Mouse (Mus musculus) CH12.LX (cell line): ENCODE measurements around the gene Larp4. TPM values are rescaled to one million over a fixed set of nuclear protein-coding genes. Genes with fewer than 3 reads are reported as not detected.
A peak's percentile ranks its signal among the peaks of the same experiment; 100 is the strongest.

Experiments
- DNase-seq: peaks from one replicate; pipeline ENCODE4 v3.0.0-alpha.2; 2013; ENCODE audit errors: extremely low read depth
- H3K27ac ChIP-seq: 2 replicates; pipeline ENCODE4 v1.5.1; 2012; ENCODE audit warnings: low read depth, mild to moderate bottlenecking, control low read depth, moderate library complexity; ENCODE audit not compliant: insufficient read depth
- H3K27me3 ChIP-seq: replicated peaks from 2 replicates; pipeline ENCODE3; 2012; ENCODE audit warnings: inconsistent platforms
- H3K36me3 ChIP-seq, 2 experiments: replicated peaks in 1 of 2; 2 replicates each; pipeline versions ENCODE3 to v1.6.1; 2012; ENCODE audit warnings: inconsistent platforms in 1 of 2, low read length in 1 of 2, mild to moderate bottlenecking in 1 of 2, mixed read lengths in 1 of 2, moderate library complexity in 1 of 2; ENCODE audit not compliant: control insufficient read depth in 1 of 2, insufficient read depth in 1 of 2
- H3K4me1 ChIP-seq, 2 experiments: 2 replicates each; pipeline ENCODE4 v1.6.1; 2012; ENCODE audit warnings: inconsistent platforms in 1 of 2, moderate library complexity in 1 of 2; ENCODE audit not compliant: insufficient read depth in 2 of 2, control insufficient read depth in 1 of 2
- H3K4me2 ChIP-seq: 2 replicates; pipeline ENCODE4 v1.6.1; 2012; ENCODE audit warnings: low read depth, mild to moderate bottlenecking, control low read depth; ENCODE audit not compliant: poor library complexity, insufficient read depth, severe bottlenecking
- H3K4me3 ChIP-seq, 3 experiments: fragments of 150-350 bp in 1 of 3; sonication (generic) in 1 of 3; replicated peaks in 1 of 3; 2 replicates each; pipeline versions ENCODE3 to v1.5.1; 2011 to 2012; ENCODE audit warnings: low read depth in 2 of 3, low read length in 2 of 3, mild to moderate bottlenecking in 2 of 3, moderate library complexity in 2 of 3, control low read depth in 1 of 3, improper control_type of control experiment in 1 of 3, inconsistent platforms in 1 of 3, mixed read lengths in 1 of 3; ENCODE audit not compliant: poor library complexity in 1 of 3
- H3K79me2 ChIP-seq: replicated peaks from 2 replicates; pipeline ENCODE4 v1.6.1; 2012; ENCODE audit warnings: mild to moderate bottlenecking, moderate library complexity; ENCODE audit not compliant: control insufficient read depth, poor library complexity, insufficient read depth, severe bottlenecking; ENCODE audit errors: extremely low read depth
- H3K9ac ChIP-seq: 2 replicates; pipeline ENCODE4 v1.6.1; 2012; ENCODE audit warnings: low read depth, mild to moderate bottlenecking, control low read depth, moderate library complexity; ENCODE audit not compliant: insufficient read depth
- H3K9me3 ChIP-seq: replicated peaks from 2 replicates; pipeline ENCODE3; 2012; ENCODE audit warnings: low read length, inconsistent platforms, mixed read lengths
- BHLHE40 ChIP-seq: IDR thresholded peaks from 2 replicates; pipeline ENCODE4 v1.6.1; 2011; ENCODE audit warnings: mild to moderate bottlenecking, low read depth, low read length, improper control_type of control experiment
- CHD1 ChIP-seq: IDR thresholded peaks from 2 replicates; pipeline ENCODE4 v1.6.1; 2012; ENCODE audit warnings: low read depth, low read length, improper control_type of control experiment, inconsistent platforms
- CHD2 ChIP-seq: IDR thresholded peaks from 2 replicates; pipeline ENCODE4 v1.6.1; 2011; ENCODE audit warnings: low read length, improper control_type of control experiment
- CTCF ChIP-seq, 2 experiments: IDR thresholded peaks in 1 of 2; conservative IDR thresholded peaks in 1 of 2; 2 replicates each; pipeline ENCODE4 v1.5.1; 2011 to 2012; ENCODE audit warnings: low read depth in 2 of 2, low read length in 2 of 2, improper control_type of control experiment in 1 of 2, inconsistent platforms in 1 of 2, mild to moderate bottlenecking in 1 of 2, moderate library complexity in 1 of 2
- ELF1 ChIP-seq: IDR thresholded peaks from 2 replicates; pipeline ENCODE4 v1.6.1; 2014; ENCODE audit warnings: low read depth, mild to moderate bottlenecking, inconsistent platforms, low read length, improper control_type of control experiment
- EP300 ChIP-seq: IDR thresholded peaks from 2 replicates; pipeline ENCODE4 v1.6.1; 2011; ENCODE audit warnings: low read length, improper control_type of control experiment
- ETS1 ChIP-seq: conservative IDR thresholded peaks from 2 replicates; pipeline ENCODE4 v1.6.1; 2012; ENCODE audit warnings: low read depth, mild to moderate bottlenecking, inconsistent platforms, low read length, improper control_type of control experiment, moderate library complexity
- GABPA ChIP-seq: IDR thresholded peaks from 2 replicates; pipeline ENCODE4 v1.6.1; 2012; ENCODE audit warnings: low read depth, low read length, improper control_type of control experiment, inconsistent platforms; ENCODE audit not compliant: insufficient replicate concordance
- HCFC1 ChIP-seq: IDR thresholded peaks from 2 replicates; pipeline ENCODE4 v1.6.1; 2012; ENCODE audit warnings: low read depth, mild to moderate bottlenecking, inconsistent platforms, low read length, improper control_type of control experiment
- JUN ChIP-seq: IDR thresholded peaks from 2 replicates; pipeline ENCODE4 v1.6.1; 2011; ENCODE audit warnings: low read depth, mild to moderate bottlenecking, low read length, improper control_type of control experiment, moderate library complexity; ENCODE audit not compliant: insufficient read depth
- KAT2A ChIP-seq: IDR thresholded peaks from 2 replicates; pipeline ENCODE4 v1.6.1; 2012; ENCODE audit warnings: low read length, improper control_type of control experiment, inconsistent platforms; ENCODE audit not compliant: insufficient replicate concordance
- MAX ChIP-seq: IDR thresholded peaks from 2 replicates; pipeline ENCODE4 v1.6.1; 2011; ENCODE audit warnings: low read length, improper control_type of control experiment
- MAZ ChIP-seq: IDR thresholded peaks from 2 replicates; pipeline ENCODE4 v1.6.1; 2012; ENCODE audit warnings: low read depth, mild to moderate bottlenecking, inconsistent platforms, low read length, improper control_type of control experiment, moderate library complexity
- MEF2A ChIP-seq: IDR thresholded peaks from 2 replicates; pipeline ENCODE4 v1.6.1; 2014; ENCODE audit warnings: low read depth, mild to moderate bottlenecking, inconsistent platforms, low read length, improper control_type of control experiment, borderline replicate concordance
- MXI1 ChIP-seq: IDR thresholded peaks from 2 replicates; pipeline ENCODE4 v1.6.1; 2011; ENCODE audit warnings: mild to moderate bottlenecking, low read depth, low read length, improper control_type of control experiment
- MYC ChIP-seq: IDR thresholded peaks from 2 replicates; pipeline ENCODE4 v1.6.1; 2011; ENCODE audit warnings: low read depth, mild to moderate bottlenecking, improper control_type of control experiment, low read length
- NELFE ChIP-seq: IDR thresholded peaks from 2 replicates; pipeline ENCODE4 v1.6.1; 2011; ENCODE audit warnings: low read depth, low read length, improper control_type of control experiment
- NRF1 ChIP-seq: IDR thresholded peaks from 2 replicates; pipeline ENCODE4 v1.6.1; 2014; ENCODE audit warnings: low read depth, mild to moderate bottlenecking, inconsistent platforms, low read length, improper control_type of control experiment, moderate library complexity
- PAX5 ChIP-seq: IDR thresholded peaks from 2 replicates; pipeline ENCODE4 v1.6.1; 2012; ENCODE audit warnings: low read length, inconsistent platforms, mixed read lengths
- POLR2A ChIP-seq: IDR thresholded peaks from 2 replicates; pipeline ENCODE4 v1.6.1; 2011; ENCODE audit warnings: low read depth, mild to moderate bottlenecking, improper control_type of control experiment, low read length
- POLR2AphosphoS2 ChIP-seq: IDR thresholded peaks from 2 replicates; pipeline ENCODE4 v1.6.1; 2011; ENCODE audit warnings: low read depth, low read length, improper control_type of control experiment
- SIN3A ChIP-seq: IDR thresholded peaks from 2 replicates; pipeline ENCODE4 v1.6.1; 2012; ENCODE audit warnings: low read length, improper control_type of control experiment, inconsistent platforms
- TCF12 ChIP-seq: IDR thresholded peaks from 2 replicates; pipeline ENCODE4 v1.6.1; 2014; ENCODE audit warnings: low read depth, mild to moderate bottlenecking, inconsistent platforms, low read length, improper control_type of control experiment
- UBTF ChIP-seq: IDR thresholded peaks from 2 replicates; pipeline ENCODE4 v1.6.1; 2012; ENCODE audit warnings: low read depth, mild to moderate bottlenecking, inconsistent platforms, low read length, improper control_type of control experiment, moderate library complexity
- USF1 ChIP-seq: IDR thresholded peaks from 2 replicates; pipeline ENCODE4 v1.6.1; 2014; ENCODE audit warnings: low read depth, mild to moderate bottlenecking, inconsistent platforms, low read length, improper control_type of control experiment
- ZC3H11A ChIP-seq: IDR thresholded peaks from 2 replicates; pipeline ENCODE4 v1.6.1; 2012; ENCODE audit warnings: low read depth, mild to moderate bottlenecking, inconsistent platforms, low read length, improper control_type of control experiment
- ZMIZ1 ChIP-seq: IDR thresholded peaks from 2 replicates; pipeline ENCODE4 v1.6.1; 2012; ENCODE audit warnings: low read depth, mild to moderate bottlenecking, inconsistent platforms, low read length, improper control_type of control experiment
- ZNF384 ChIP-seq: IDR thresholded peaks from 2 replicates; pipeline ENCODE4 v1.6.1; 2012; ENCODE audit warnings: low read depth, low read length, improper control_type of control experiment, inconsistent platforms
- dilution Hi-C: fragments of 300-500 bp; cut with MboI; formaldehyde crosslinking; loops from 2 replicates; pipeline ENCODE4 v1.14.3; 2020; ENCODE audit warnings: low sequenced_read_pairs; ENCODE audit not compliant: extremely low pct_unique_long_range_greater_than_20kb, extremely low pct_ligation_motif_present
- in situ Hi-C: fragments of 300-500 bp; cut with MboI; formaldehyde crosslinking; loops from 3 replicates; pipeline ENCODE4 v1.14.3; 2019; ENCODE audit warnings: low sequenced_read_pairs, low pct_ligation_motif_present, low pct_unique_long_range_greater_than_20kb, mixed read lengths
- polyA plus RNA-seq: library from polyadenylated mRNA; unstranded; fragments of >175 nt; gene quantifications from 2 replicates; pipeline ENCODE4 v1.2.1, GENCODE M21; 2012; ENCODE audit warnings: low read depth; ENCODE audit not compliant: insufficient read length
- total RNA-seq, 2 experiments: library from RNA; depleted of rRNA; stranded (reverse); fragments of 300-350 nt in 1 of 2; fragments of >200 nt in 1 of 2; gene quantifications; 2 replicates each; pipeline ENCODE4 v1.2.3; 2012 to 2014

Larp4 gene
- total and polyA plus RNA-seq, 3 experiments: 81.9 to 135 (median 96.3) TPM

GRCm38 (mm10) chr15:100039001-100039701 lies 69.3 kb downstream of the Larp4 start:
- Histone ChIP-seq H3K27me3 (peaks cover 6% of the 10 kb centered on the region), H3K36me3 (peaks cover 0 to 3% of the 10 kb centered on the region in 2 experiments), H3K4me1 (peaks cover 9 to 44% of the 10 kb centered on the region in 2 experiments; a peak in 3 of 4 replicates), H3K4me2 (peak overlapping the region; percentile 69), H3K9me3 (no peaks in the 10 kb centered on the region), H3K4me3 (peak overlapping the region; percentile 77 to 87 (median 87)), H3K79me2 (peaks cover 33% of the 10 kb centered on the region), H3K9ac (peak overlapping the region; percentile 79), H3K27ac (peak overlapping the region; percentile 60)
- peak; percentile 61 for DNase-seq
- in situ Hi-C loops: loop anchor here (5.0 kb wide), 1 partner anchor 83 kb away; no protein-coding TSS in a partner anchor
- TF ChIP-seq CHD1: 0 out of 2 replicates have a peak, but pooled peaks have one; percentile 37
- no peak; the same call in 1 of the 2 replicates for TF ChIP-seq HCFC1
- peak; percentile 58; the same call in 1 of the 2 replicates for TF ChIP-seq MXI1
- TF ChIP-seq UBTF: peak; percentile 83; the same call in 1 of the 2 replicates
- no peak for TF ChIP-seq POLR2A
- peak; percentile 83; the same call in 1 of the 2 replicates for TF ChIP-seq SIN3A
- peak; percentile 52 for TF ChIP-seq MAX
- no peak for TF ChIP-seq TCF12
- TF ChIP-seq CTCF (conservative IDR thresholded peaks at IDR 0.05 in 1 of 2, IDR thresholded peaks at IDR 0.05 in 1 of 2; ENCODE audit: low read depth in 2 of 2, low read length in 2 of 2): 0 out of 4 replicates have a peak, but pooled peaks of 1 of the 2 experiments have one; percentile 7
- peak; percentile 70 for TF ChIP-seq MYC
- dilution Hi-C loops: no loop called here

- H3K27me3 ChIP-seq: peaks cover 6% of the 10 kb centered on the region
- H3K4me3 ChIP-seq: peak overlapping the region; percentile 19 to 87 (median 26)
- H3K9me3 ChIP-seq: no peaks in the 10 kb centered on the region
- no peak overlapping the region for H3K27ac ChIP-seq
- TF ChIP-seq ETS1: no peak
- no peak for TF ChIP-seq PAX5
- TF ChIP-seq GABPA: no peak
- no peak for TF ChIP-seq POLR2A
- no peak for TF ChIP-seq KAT2A
- TF ChIP-seq NELFE: no peak
- TF ChIP-seq HCFC1: no peak
- TF ChIP-seq ZMIZ1: no peak
- 0 out of 2 replicates have a peak, but pooled peaks have one; percentile 20 for TF ChIP-seq ZNF384
- no peak for TF ChIP-seq MAZ
- TF ChIP-seq BHLHE40: no peak
- TF ChIP-seq JUN: no peak
- TF ChIP-seq TCF12: no peak
- peak; percentile 79; the same call in 1 of the 2 replicates for TF ChIP-seq CHD2
- TF ChIP-seq EP300: 0 out of 2 replicates have a peak, but pooled peaks have one; percentile 29
- TF ChIP-seq ELF1: no peak
- no peak for TF ChIP-seq USF1
- no peak for TF ChIP-seq POLR2AphosphoS2
- TF ChIP-seq MAX: no peak
- TF ChIP-seq UBTF: no peak
- no peak for TF ChIP-seq ZC3H11A
- no peak for TF ChIP-seq NRF1
- TF ChIP-seq MEF2A: 0 out of 2 replicates have a peak, but pooled peaks have one; percentile 23
- no peak for TF ChIP-seq SIN3A
- TF ChIP-seq, all 38 proteins: peak for 4
- in situ Hi-C loops: loop anchor here (5.0 kb wide), 1 partner anchor 37 kb away; no protein-coding TSS in a partner anchor
- H3K79me2 ChIP-seq: peaks cover 40% of the 10 kb centered on the region
- peaks cover 11 to 55% of the 10 kb centered on the region in 2 experiments; a peak in 3 of 4 replicates for H3K4me1 ChIP-seq
- peak overlapping the region; percentile 94 for H3K4me2 ChIP-seq
- peaks cover 0 to 7% of the 10 kb centered on the region in 2 experiments for H3K36me3 ChIP-seq
- dilution Hi-C loops: no loop called here
- peak overlapping the region; percentile 21; the same call in 1 of the 2 replicates for H3K9ac ChIP-seq
- no peak for DNase-seq
Observed at GRCm38 (mm10) chr15:100040541-100041266, 70.8 kb downstream of the Larp4 start.
